ENCODE assay signal across 7 mouse cellular contexts in the genomic region with DNA sequence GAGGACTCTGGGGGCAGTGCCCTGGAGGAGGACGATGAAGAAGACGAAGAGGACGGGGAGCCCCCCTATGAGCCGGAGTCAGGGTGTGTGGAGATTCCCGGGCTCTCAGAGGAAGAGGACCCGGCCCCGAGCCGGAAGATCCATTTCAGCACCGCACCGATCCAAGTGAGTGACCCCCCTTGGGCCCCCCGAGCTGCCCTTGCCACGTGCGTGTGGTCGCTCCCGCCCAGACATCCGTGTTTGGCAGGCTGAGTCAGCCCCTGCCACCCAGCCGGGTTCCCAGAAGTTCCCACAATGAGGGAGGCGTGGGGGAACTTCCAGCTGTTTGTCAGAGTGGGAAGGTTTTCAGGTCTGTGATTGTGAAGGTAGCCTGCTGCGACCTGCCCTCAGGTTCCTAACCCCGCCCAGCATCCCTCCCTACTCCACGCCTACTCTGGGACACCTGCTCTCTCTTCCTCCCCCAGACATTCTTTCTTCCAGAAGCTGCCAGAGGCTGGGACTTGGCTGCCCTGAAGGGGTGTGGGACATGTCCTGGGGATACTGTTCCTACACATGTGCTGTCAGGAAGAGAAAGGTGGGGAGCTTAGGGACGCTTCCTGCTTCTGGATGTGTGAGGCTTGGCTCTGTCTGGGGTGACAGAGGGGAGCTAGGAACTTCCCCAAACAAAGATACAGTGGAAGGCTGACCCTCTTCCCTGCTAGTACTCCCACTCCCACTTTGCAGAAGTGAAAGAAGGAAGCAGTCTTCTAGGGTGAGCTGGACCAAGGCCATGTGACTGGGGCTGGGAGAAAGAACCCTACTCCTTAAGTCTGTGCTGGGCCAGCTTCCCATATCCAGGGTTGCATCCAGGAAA. TPM values are rescaled to one million over a fixed set of nuclear protein-coding genes. Genes with fewer than 3 reads are reported as not detected.
DNase-seq lines count a peak whose midpoint lies in the region; ATAC-seq lines count a peak whose summit lies in the region.

No protein-coding gene starts in this region.

- no peak for ATAC-seq in embryonic facial prominence, embryonic 11.5 days (replicated peaks; ENCODE audit: insufficient number of reproducible peaks, low FRiP score, low TSS enrichment, low read depth)
- ATAC-seq in heart, embryonic 12.5 days (ENCODE audit: insufficient number of reproducible peaks, low FRiP score), result no peak
- peak; percentile 15 for ATAC-seq in stomach, embryonic 15.5 days (ENCODE audit: insufficient read depth, low FRiP score, low read depth)

- DNase-seq in A20 (ENCODE audit: low read depth, low spot score) (peak; percentile 39), ES-CJ7 (ENCODE audit: low read depth, low spot score) (peak; percentile 90)
- DNase-seq in embryonic facial prominence, embryonic 11.5 days (ENCODE audit: low spot score), result peak; percentile 44
- peak; percentile 69 for DNase-seq in kidney, postnatal 10 days
- peak; percentile 66 for DNase-seq in lung, postnatal 4 days

- peak overlapping the region; percentile 96 for H3K4me3 ChIP-seq in embryonic facial prominence, embryonic 11.5 days (ENCODE audit: low read depth, low read length)
- H3K4me3 ChIP-seq in heart, embryonic 12.5 days, result peak overlapping the region; percentile 95
- peak overlapping the region; percentile 90 for H3K4me3 ChIP-seq in stomach, embryonic 15.5 days (replicated peaks)

- peak overlapping the region; percentile 93 for H3K9ac ChIP-seq in embryonic facial prominence, embryonic 11.5 days (replicated peaks; ENCODE audit: low read length)
- peak overlapping the region; percentile 98 for H3K9ac ChIP-seq in heart, embryonic 12.5 days
- peak overlapping the region; percentile 74 for H3K9ac ChIP-seq in stomach, embryonic 15.5 days

- H3K4me1 ChIP-seq in embryonic facial prominence, embryonic 11.5 days (ENCODE audit: control insufficient read depth, insufficient read depth, low read length), result peaks cover 18% of the 10 kb centered on the region
- peaks cover 76% of the 10 kb centered on the region for H3K4me1 ChIP-seq in heart, embryonic 12.5 days (replicated peaks)
- peaks cover 69% of the 10 kb centered on the region for H3K4me1 ChIP-seq in stomach, embryonic 15.5 days

- H3K36me3 ChIP-seq in embryonic facial prominence, embryonic 11.5 days (replicated peaks; ENCODE audit: control insufficient read depth, insufficient read depth, low read depth, low read length), result peaks cover 8% of the 10 kb centered on the region
- H3K36me3 ChIP-seq in heart, embryonic 12.5 days, result peaks cover 24% of the 10 kb centered on the region
- peaks cover 13% of the 10 kb centered on the region for H3K36me3 ChIP-seq in stomach, embryonic 15.5 days

- H3K4me2 ChIP-seq in embryonic facial prominence, embryonic 11.5 days (ENCODE audit: low read depth, low read length), result peak overlapping the region; percentile 100
- H3K4me2 ChIP-seq in heart, embryonic 12.5 days, result peak overlapping the region; percentile 98
- H3K4me2 ChIP-seq in stomach, embryonic 15.5 days, result peak overlapping the region; percentile 92

- no peaks in the 10 kb centered on the region for H3K9me3 ChIP-seq in embryonic facial prominence, embryonic 11.5 days (replicated peaks; ENCODE audit: control insufficient read depth, low read length)
- H3K9me3 ChIP-seq in heart, embryonic 12.5 days (replicated peaks), result no peaks in the 10 kb centered on the region
- no peaks in the 10 kb centered on the region for H3K9me3 ChIP-seq in stomach, embryonic 15.5 days

- WGBS in embryonic facial prominence, embryonic 11.5 days, result 3% methylated on average over 22 of the region's 22 CpGs
- 3% methylated on average over 22 of the region's 22 CpGs for WGBS in heart, embryonic 12.5 days
- WGBS in stomach, embryonic 15.5 days, result under 1% methylated on average over 22 of the region's 22 CpGs

- H3K27me3 ChIP-seq in embryonic facial prominence, embryonic 11.5 days (ENCODE audit: control insufficient read depth, insufficient read depth, low read length), result no peaks in the 10 kb centered on the region
- no peaks in the 10 kb centered on the region for H3K27me3 ChIP-seq in heart, embryonic 12.5 days (replicated peaks)
- H3K27me3 ChIP-seq in stomach, embryonic 15.5 days (replicated peaks), result no peaks in the 10 kb centered on the region

- no peak overlapping the region for H3K27ac ChIP-seq in embryonic facial prominence, embryonic 11.5 days (replicated peaks; ENCODE audit: low read depth, low read length)
- H3K27ac ChIP-seq in heart, embryonic 12.5 days (ENCODE audit: poor library complexity, severe bottlenecking), result peak overlapping the region; percentile 95; the same call in 1 of the 2 replicates
- peak overlapping the region; percentile 96 for H3K27ac ChIP-seq in stomach, embryonic 15.5 days

RNA-seq across cellular contexts. Expression of gene Ppp1r9b, which starts 2.1 kb away (rescaled TPM):
- 9.9 and 10.5 TPM in 2 replicates for polyA plus RNA-seq in embryonic facial prominence, embryonic 11.5 days (2014; fragmentation: Nextera tagmentation; extraction: Ambion mirVana)
- polyA plus RNA-seq in heart, embryonic 12.5 days (2016; fragmentation: Nextera tagmentation; extraction: Ambion mirVana), result 10.4 and 12.2 TPM in 2 replicates
- polyA plus RNA-seq in stomach, embryonic 15.5 days (2015; fragmentation: Nextera tagmentation; extraction: Ambion mirVana), result 10.3 TPM in 2 replicates

RNA-seq across cellular contexts. Expression of gene Samd14, which starts 16.7 kb away (rescaled TPM):
- 31.1 and 33.9 TPM in 2 replicates for polyA plus RNA-seq in embryonic facial prominence, embryonic 11.5 days (2014; fragmentation: Nextera tagmentation; extraction: Ambion mirVana)
- polyA plus RNA-seq in heart, embryonic 12.5 days (2016; fragmentation: Nextera tagmentation; extraction: Ambion mirVana), result 14.8 and 16.5 TPM in 2 replicates
- 19.8 and 21.1 TPM in 2 replicates for polyA plus RNA-seq in stomach, embryonic 15.5 days (2015; fragmentation: Nextera tagmentation; extraction: Ambion mirVana)

RNA-seq across cellular contexts. Expression of gene Sgca, which starts 16.9 kb away (rescaled TPM):
- 0.38 and 0.84 TPM in 2 replicates for polyA plus RNA-seq in embryonic facial prominence, embryonic 11.5 days (2014; fragmentation: Nextera tagmentation; extraction: Ambion mirVana)
- polyA plus RNA-seq in heart, embryonic 12.5 days (2016; fragmentation: Nextera tagmentation; extraction: Ambion mirVana), result 20.6 and 26.6 TPM in 2 replicates
- 0.17 and 0.27 TPM in 2 replicates for polyA plus RNA-seq in stomach, embryonic 15.5 days (2015; fragmentation: Nextera tagmentation; extraction: Ambion mirVana)

RNA-seq across cellular contexts. Expression of gene Hils1, which starts 25.6 kb away (rescaled TPM):
- not detected in 2 replicates for polyA plus RNA-seq in embryonic facial prominence, embryonic 11.5 days (2014; fragmentation: Nextera tagmentation; extraction: Ambion mirVana)
- polyA plus RNA-seq in heart, embryonic 12.5 days (2016; fragmentation: Nextera tagmentation; extraction: Ambion mirVana), result 0.30 TPM in 1 of 2 replicates, not detected in the other
- not detected in 2 replicates for polyA plus RNA-seq in stomach, embryonic 15.5 days (2015; fragmentation: Nextera tagmentation; extraction: Ambion mirVana)

RNA-seq across cellular contexts. Expression of gene Pdk2, which starts 48.2 kb away (rescaled TPM):
- polyA plus RNA-seq in embryonic facial prominence, embryonic 11.5 days (2014; fragmentation: Nextera tagmentation; extraction: Ambion mirVana), result 15.5 and 17.0 TPM in 2 replicates
- 65.1 and 68.3 TPM in 2 replicates for polyA plus RNA-seq in heart, embryonic 12.5 days (2016; fragmentation: Nextera tagmentation; extraction: Ambion mirVana)
- polyA plus RNA-seq in stomach, embryonic 15.5 days (2015; fragmentation: Nextera tagmentation; extraction: Ambion mirVana), result 30.2 and 35.1 TPM in 2 replicates

Comparison
In these comparisons a context has a peak if more than half of its experiments do, and no peak if none do; other contexts are left out.
1. DNase-seq: peak in every context shown above with its lines; median percentile 90 in ES-CJ7; 69 in kidney, postnatal 10 days; 66 in lung, postnatal 4 days; 44 in embryonic facial prominence, embryonic 11.5 days; 39 in A20.
2. RNA of gene Sgca, which starts 16.9 kb away (polyA plus RNA-seq): 20.6 to 26.6 TPM in heart, embryonic 12.5 days; 0.38 to 0.84 TPM in embryonic facial prominence, embryonic 11.5 days and 0.17 to 0.27 TPM in stomach, embryonic 15.5 days; every median in the first group is over 10 times any median in the second.
3. Peak in every context shown above with its lines, with median percentiles within 50 percentile points of each other: H3K4me2 ChIP-seq, H3K4me3 ChIP-seq and H3K9ac ChIP-seq.